Mouse (Mus musculus): ENCODE measurements around the gene Adam15. TPM values are rescaled to one million over a fixed set of nuclear protein-coding genes. Genes with fewer than 3 reads are reported as not detected.

The Adam15 gene
- polyA plus RNA-seq, 1 experiment from 2014 or later: 28.4 TPM

- H3K36me3 ChIP-seq (ENCODE audit: control insufficient read depth, insufficient read depth, low read length): no peaks in the 10 kb centered on the region
- H3K4me1 ChIP-seq (replicated peaks; ENCODE audit: control insufficient read depth, insufficient read depth, low read length): peaks cover 39% of the 10 kb centered on the region
- peaks cover 61% of the 10 kb centered on the region for H3K27me3 ChIP-seq (ENCODE audit: control insufficient read depth, insufficient read depth, low read length)
- no peak overlapping the region for H3K27ac ChIP-seq (ENCODE audit: low read depth, low read length)
- H3K4me2 ChIP-seq (ENCODE audit: low read depth, low read length, severe bottlenecking): no peak overlapping the region
- no peak overlapping the region for H3K9ac ChIP-seq (ENCODE audit: low read length)
- H3K4me3 ChIP-seq (ENCODE audit: low read depth, low read length): no peak overlapping the region
- DNase-seq (ENCODE audit: low spot score) (no peak), ATAC-seq (replicated peaks; ENCODE audit: low FRiP score) (no peak)
- 71% methylated on average over 8 of the region's 8 CpGs for WGBS
- no peaks in the 10 kb centered on the region for H3K9me3 ChIP-seq (ENCODE audit: control insufficient read depth, low read length)
Measured at GRCm38 (mm10) chr3:89318316-89318715, 31.5 kb downstream of the Adam15 start.

- ATAC-seq (replicated peaks; ENCODE audit: low FRiP score) (no peak), DNase-seq (ENCODE audit: low spot score) (no peak)
- no peak overlapping the region for H3K27ac ChIP-seq (ENCODE audit: low read depth, low read length)
- H3K4me3 ChIP-seq (ENCODE audit: low read depth, low read length): no peak overlapping the region; the same call in 1 of the 2 replicates
- no peaks in the 10 kb centered on the region for H3K9me3 ChIP-seq (ENCODE audit: control insufficient read depth, low read length)
- peaks cover 56% of the 10 kb centered on the region for H3K27me3 ChIP-seq (ENCODE audit: control insufficient read depth, insufficient read depth, low read length)
- peaks cover 39% of the 10 kb centered on the region for H3K4me1 ChIP-seq (replicated peaks; ENCODE audit: control insufficient read depth, insufficient read depth, low read length)
- H3K36me3 ChIP-seq (ENCODE audit: control insufficient read depth, insufficient read depth, low read length): no peaks in the 10 kb centered on the region
- H3K9ac ChIP-seq (ENCODE audit: low read length): no peak overlapping the region
- 70% methylated on average over 4 of the region's 6 CpGs for WGBS
- H3K4me2 ChIP-seq (ENCODE audit: low read depth, low read length, severe bottlenecking): no peak overlapping the region
Measured at GRCm38 (mm10) chr3:89317246-89317645, 32.5 kb downstream of the Adam15 start.

- H3K27ac ChIP-seq (ENCODE audit: low read depth, low read length): no peak overlapping the region
- no peak overlapping the region for H3K9ac ChIP-seq (ENCODE audit: low read length)
- H3K27me3 ChIP-seq (ENCODE audit: control insufficient read depth, insufficient read depth, low read length): peaks cover 51% of the 10 kb centered on the region
- ATAC-seq (replicated peaks; ENCODE audit: low FRiP score) (peak; percentile 28), DNase-seq (ENCODE audit: low spot score) (peak; percentile 90)
- H3K36me3 ChIP-seq (ENCODE audit: control insufficient read depth, insufficient read depth, low read length): no peaks in the 10 kb centered on the region
- no peak overlapping the region for H3K4me2 ChIP-seq (ENCODE audit: low read depth, low read length, severe bottlenecking)
- 0% methylated on average over 4 of the region's 4 CpGs for WGBS
- peaks cover 37% of the 10 kb centered on the region for H3K4me1 ChIP-seq (replicated peaks; ENCODE audit: control insufficient read depth, insufficient read depth, low read length)
- H3K4me3 ChIP-seq (ENCODE audit: low read depth, low read length): no peak overlapping the region; the same call in 1 of the 2 replicates
- H3K9me3 ChIP-seq (ENCODE audit: control insufficient read depth, low read length): no peaks in the 10 kb centered on the region
Measured at GRCm38 (mm10) chr3:89316833-89317232, 33.0 kb downstream of the Adam15 start.

- Histone ChIP-seq H3K4me3 (ENCODE audit: low read depth, low read length) (peak overlapping the region; percentile 32), H3K27ac (ENCODE audit: low read depth, low read length) (no peak overlapping the region), H3K9ac (ENCODE audit: low read length) (peak overlapping the region; percentile 37), H3K4me1 (replicated peaks; ENCODE audit: control insufficient read depth, insufficient read depth, low read length) (peaks cover 31% of the 10 kb centered on the region), H3K36me3 (ENCODE audit: control insufficient read depth, insufficient read depth, low read length) (no peaks in the 10 kb centered on the region), H3K27me3 (ENCODE audit: control insufficient read depth, insufficient read depth, low read length) (peaks cover 45% of the 10 kb centered on the region), H3K4me2 (ENCODE audit: low read depth, low read length, severe bottlenecking) (peak overlapping the region; percentile 70), H3K9me3 (ENCODE audit: control insufficient read depth, low read length) (no peaks in the 10 kb centered on the region)
- 7% methylated on average over 39 of the region's 40 CpGs for WGBS
- DNase-seq (ENCODE audit: low spot score) (no peak), ATAC-seq (replicated peaks; ENCODE audit: low FRiP score) (peak; percentile 22)
Measured at GRCm38 (mm10) chr3:89315930-89316831, 33.6 kb downstream of the Adam15 start.

- WGBS: 5% methylated on average over 24 of the region's 26 CpGs
- Histone ChIP-seq H3K27me3 (ENCODE audit: control insufficient read depth, insufficient read depth, low read length) (peaks cover 37% of the 10 kb centered on the region), H3K4me3 (ENCODE audit: low read depth, low read length) (peak overlapping the region; percentile 32), H3K4me1 (replicated peaks; ENCODE audit: control insufficient read depth, insufficient read depth, low read length) (peaks cover 22% of the 10 kb centered on the region), H3K9me3 (ENCODE audit: control insufficient read depth, low read length) (no peaks in the 10 kb centered on the region), H3K27ac (ENCODE audit: low read depth, low read length) (no peak overlapping the region; the same call in 1 of the 2 replicates), H3K9ac (ENCODE audit: low read length) (peak overlapping the region; percentile 60), H3K4me2 (ENCODE audit: low read depth, low read length, severe bottlenecking) (peak overlapping the region; percentile 70), H3K36me3 (ENCODE audit: control insufficient read depth, insufficient read depth, low read length) (no peaks in the 10 kb centered on the region)
- ATAC-seq (replicated peaks; ENCODE audit: low FRiP score) (peak; percentile 29), DNase-seq (ENCODE audit: low spot score) (peak; percentile 96)
Measured at GRCm38 (mm10) chr3:89315195-89315929, 34.4 kb downstream of the Adam15 start.

- DNase-seq (ENCODE audit: low spot score) (no peak), ATAC-seq (replicated peaks; ENCODE audit: low FRiP score) (0 out of 2 replicates have a peak, but pooled peaks have one; percentile 7)
- H3K27me3 ChIP-seq (ENCODE audit: control insufficient read depth, insufficient read depth, low read length): peaks cover 31% of the 10 kb centered on the region
- no peaks in the 10 kb centered on the region for H3K36me3 ChIP-seq (ENCODE audit: control insufficient read depth, insufficient read depth, low read length)
- H3K4me1 ChIP-seq (replicated peaks; ENCODE audit: control insufficient read depth, insufficient read depth, low read length): peaks cover 21% of the 10 kb centered on the region
- H3K9me3 ChIP-seq (ENCODE audit: control insufficient read depth, low read length): no peaks in the 10 kb centered on the region
- H3K4me2 ChIP-seq (ENCODE audit: low read depth, low read length, severe bottlenecking): peak overlapping the region; percentile 70
- WGBS: 49% methylated on average over 2 of the region's 2 CpGs
- H3K9ac ChIP-seq (ENCODE audit: low read length): peak overlapping the region; percentile 60
- no peak overlapping the region for H3K27ac ChIP-seq (ENCODE audit: low read depth, low read length)
- no peak overlapping the region; the same call in 1 of the 2 replicates for H3K4me3 ChIP-seq (ENCODE audit: low read depth, low read length)
Measured at GRCm38 (mm10) chr3:89314791-89315190, 35.0 kb downstream of the Adam15 start.

- WGBS: 68% methylated on average over 5 of the region's 5 CpGs
- H3K36me3 ChIP-seq (ENCODE audit: control insufficient read depth, insufficient read depth, low read length): no peaks in the 10 kb centered on the region
- no peak overlapping the region for H3K9ac ChIP-seq (ENCODE audit: low read length)
- no peak overlapping the region for H3K4me2 ChIP-seq (ENCODE audit: low read depth, low read length, severe bottlenecking)
- no peak overlapping the region for H3K4me3 ChIP-seq (ENCODE audit: low read depth, low read length)
- no peaks in the 10 kb centered on the region for H3K9me3 ChIP-seq (ENCODE audit: control insufficient read depth, low read length)
- H3K27me3 ChIP-seq (ENCODE audit: control insufficient read depth, insufficient read depth, low read length): peaks cover 27% of the 10 kb centered on the region
- DNase-seq (ENCODE audit: low spot score) (no peak), ATAC-seq (replicated peaks; ENCODE audit: low FRiP score) (no peak)
- H3K27ac ChIP-seq (ENCODE audit: low read depth, low read length): no peak overlapping the region
- peaks cover 17% of the 10 kb centered on the region for H3K4me1 ChIP-seq (replicated peaks; ENCODE audit: control insufficient read depth, insufficient read depth, low read length)
Measured at GRCm38 (mm10) chr3:89314340-89314739, 35.5 kb downstream of the Adam15 start.

GRCm38 (mm10) chr3:89308089-89308488 is 41.7 kb downstream of the Adam15 start:
- ATAC-seq (replicated peaks; ENCODE audit: low FRiP score) (peak; percentile 78), DNase-seq (ENCODE audit: low spot score) (peak; percentile 87)
- no peaks in the 10 kb centered on the region for H3K27me3 ChIP-seq (ENCODE audit: control insufficient read depth, insufficient read depth, low read length)
- H3K4me3 ChIP-seq (ENCODE audit: low read depth, low read length): no peak overlapping the region
- H3K36me3 ChIP-seq (ENCODE audit: control insufficient read depth, insufficient read depth, low read length): no peaks in the 10 kb centered on the region
- H3K9me3 ChIP-seq (ENCODE audit: control insufficient read depth, low read length): no peaks in the 10 kb centered on the region
- H3K9ac ChIP-seq (ENCODE audit: low read length): no peak overlapping the region
- WGBS: 2% methylated on average over 9 of the region's 9 CpGs
- no peaks in the 10 kb centered on the region for H3K4me1 ChIP-seq (replicated peaks; ENCODE audit: control insufficient read depth, insufficient read depth, low read length)
- H3K27ac ChIP-seq (ENCODE audit: low read depth, low read length): no peak overlapping the region
- no peak overlapping the region for H3K4me2 ChIP-seq (ENCODE audit: low read depth, low read length, severe bottlenecking)

Measured in forebrain, embryonic 11.5 days (tissue).